Mouse (Mus musculus) E14TG2a.4 (cell line): ENCODE measurements at regions not wholly inside any gene's neighbourhood (a gene's known extent, or its start where the extent isn't known, plus 50 kb on each side); places are given as distances from the start of the nearest gene placed in this dataset.

Experiments
- CTCF ChIP-seq: conservative IDR thresholded peaks from 2 replicates; pipeline ENCODE4 v1.5.1; 2014; ENCODE audit warnings: low read length
- NANOG ChIP-seq: IDR thresholded peaks from 2 replicates; pipeline ENCODE4 v1.6.1; 2014; ENCODE audit warnings: borderline replicate concordance, low read length, mixed read lengths
- POU5F1 ChIP-seq: IDR thresholded peaks from 2 replicates; pipeline ENCODE4 v1.6.1; 2014; ENCODE audit warnings: low read length, borderline replicate concordance

DNA sequence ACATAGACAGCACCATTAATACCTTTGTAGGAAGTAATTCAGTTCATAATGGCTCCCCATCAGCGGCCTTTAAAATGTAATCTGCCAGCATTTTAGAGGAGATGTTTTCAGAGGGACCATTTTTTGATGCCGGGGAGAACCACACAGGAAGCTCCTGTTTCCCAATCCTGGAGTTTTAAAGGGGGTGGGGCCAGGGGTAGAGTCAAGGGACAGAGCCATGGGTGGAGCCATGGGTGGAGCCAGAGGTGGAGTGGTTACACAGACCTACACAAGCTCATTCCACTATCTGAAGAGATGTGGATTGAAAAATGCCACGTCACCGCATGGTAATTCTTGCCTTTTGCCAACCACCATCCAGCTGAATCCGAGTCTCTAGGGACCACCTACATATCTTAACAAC lies 67.1 kb upstream of the Plcl2 start:
- TF ChIP-seq CTCF: no peak
- TF ChIP-seq POU5F1: no peak
- TF ChIP-seq NANOG: peak; percentile 71; the same call in 1 of the 2 replicates
